Mouse (Mus musculus) large intestine, adult 2 months (tissue): ENCODE data around the gene Gm20388. TPM values are rescaled to one million over a fixed set of nuclear protein-coding genes. Genes with fewer than 3 reads are reported as not detected.

Source experiments
- DNase-seq: peaks from one replicate; pipeline ENCODE4 v3.0.0-alpha.2; 2012; ENCODE audit warnings: low read depth, low spot score
- WGBS: fragments of 180-500 bp; shearing (Covaris S2); methylation state at CpG from one replicate; pipeline ENCODE4 v1.1.7; 2018; 5-methylcytosine and 5-hydroxymethylcytosine counted together
- polyA plus RNA-seq: library from polyadenylated mRNA; depleted of rRNA; stranded (reverse); fragments of >200 nt; gene quantifications from 2 replicates; pipeline ENCODE4 v1.2.3, GENCODE M21; 2012

Gm20388 gene
- polyA plus RNA-seq, 1 experiment: 31.5 TPM

DNA sequence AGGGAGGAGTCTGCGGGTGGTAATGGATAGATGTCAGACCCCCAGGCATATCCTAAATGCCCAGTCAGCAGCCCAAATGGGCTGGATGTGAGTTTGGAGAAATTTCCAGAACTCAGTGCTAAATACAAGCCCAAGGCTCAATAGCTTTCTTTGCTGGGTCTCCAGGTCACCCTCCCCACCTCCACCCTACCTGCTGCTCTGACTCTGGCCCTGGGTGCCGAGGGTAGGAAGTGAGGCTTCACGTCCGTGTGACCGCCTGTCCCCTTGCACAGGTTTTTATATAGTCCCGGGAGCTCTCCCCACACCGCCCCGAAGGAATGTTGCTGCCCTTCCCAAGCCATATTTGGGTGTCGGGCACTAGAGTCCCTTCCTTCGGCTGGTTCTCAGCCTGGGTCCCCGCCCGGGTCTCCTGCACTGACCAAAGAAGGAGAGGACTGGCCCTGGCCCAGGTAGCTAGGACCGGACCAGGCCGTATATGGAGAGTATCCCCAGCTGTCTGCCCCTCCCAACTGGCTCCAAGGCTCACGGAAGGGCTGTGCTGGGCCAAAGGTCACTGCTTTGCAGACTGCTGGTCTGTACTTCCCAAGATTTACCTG, 3984.0 kb downstream of the Gm20388 start, which contains the start of gene Acta1:
TSS of gene Acta1 (minus strand) at position 250 of the 596 bp plus-strand sequence.
- WGBS: 5% methylated on average over 15 of the region's 15 CpGs
- no peak for DNase-seq

DNA sequence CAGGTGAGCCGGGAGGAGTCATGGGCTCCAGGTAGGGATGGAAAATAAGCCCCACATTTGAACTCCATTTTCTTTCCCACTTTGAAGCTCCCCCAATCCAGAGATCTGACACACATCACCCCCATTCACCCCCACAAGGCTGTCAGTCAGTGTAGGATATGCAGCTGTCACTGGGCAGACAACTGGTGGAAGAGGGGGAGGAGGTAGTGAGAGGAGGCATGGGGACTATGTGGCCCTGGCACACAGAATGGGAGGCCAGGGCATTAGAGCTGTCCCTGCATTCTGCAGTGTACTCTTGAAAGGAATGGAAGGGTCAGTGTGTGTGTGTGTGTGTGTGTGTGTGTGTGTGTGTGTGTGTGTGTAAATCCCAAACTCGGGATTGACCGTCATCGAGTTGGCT, 3984.6 kb downstream of the Gm20388 start:
- WGBS: 75% methylated on average over 4 of the region's 4 CpGs
- DNase-seq: no peak

DNA sequence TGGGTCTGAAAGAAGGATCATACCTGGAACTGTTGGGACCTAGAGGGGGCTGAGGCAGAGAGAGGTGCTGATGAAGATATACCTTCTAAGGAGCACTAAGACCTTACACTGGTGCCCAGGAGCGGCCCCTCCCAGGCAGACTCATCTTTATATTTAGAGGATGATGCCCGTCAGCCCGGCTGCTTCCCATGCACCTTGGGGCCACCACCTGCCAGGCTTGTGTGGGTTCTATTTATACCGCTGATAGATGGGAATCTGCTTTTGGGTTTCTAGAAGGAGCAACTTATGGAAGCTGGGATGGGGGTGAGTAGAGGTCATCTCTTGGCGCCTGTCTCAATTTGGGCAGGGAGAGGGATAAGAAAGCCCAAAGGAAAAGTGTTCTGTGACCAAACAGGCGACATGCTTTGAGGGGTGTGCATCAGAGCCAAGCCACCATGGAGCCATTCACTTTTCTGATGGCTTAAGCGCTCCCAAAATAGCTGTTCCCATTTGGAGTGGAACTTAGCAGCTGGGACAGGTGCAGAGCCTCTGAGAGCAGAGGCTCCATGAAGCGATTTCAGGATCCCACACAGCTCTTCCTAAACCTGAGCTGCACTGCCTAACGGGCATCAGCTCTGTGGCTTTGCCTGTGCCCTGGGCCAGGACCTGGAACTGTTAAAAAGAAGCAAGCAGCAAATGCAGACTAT, 3985.2 kb downstream of the Gm20388 start:
- 63% methylated on average over 9 of the region's 9 CpGs for WGBS
- no peak for DNase-seq

DNA sequence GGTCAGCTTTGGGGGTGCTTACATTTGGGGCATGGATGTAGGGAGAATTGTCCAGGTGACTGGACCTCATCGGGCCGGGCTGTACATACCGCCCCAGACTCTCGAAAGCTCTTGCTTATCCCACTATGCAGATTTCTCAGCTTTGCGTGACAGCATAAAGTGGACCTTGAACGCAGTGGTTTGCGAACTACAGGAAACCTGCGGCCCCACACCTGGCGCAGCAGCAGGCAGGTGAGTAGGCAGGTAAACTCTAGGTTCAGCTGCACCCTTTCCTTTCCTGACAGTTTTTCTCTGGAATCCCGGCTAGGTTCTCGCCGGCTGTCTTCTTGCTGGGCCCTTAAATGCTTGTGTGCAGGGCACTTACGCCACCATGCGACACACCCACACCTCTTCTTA, 3985.7 kb downstream of the Gm20388 start:
- DNase-seq: no peak
- WGBS: 20% methylated on average over 14 of the region's 14 CpGs

DNA sequence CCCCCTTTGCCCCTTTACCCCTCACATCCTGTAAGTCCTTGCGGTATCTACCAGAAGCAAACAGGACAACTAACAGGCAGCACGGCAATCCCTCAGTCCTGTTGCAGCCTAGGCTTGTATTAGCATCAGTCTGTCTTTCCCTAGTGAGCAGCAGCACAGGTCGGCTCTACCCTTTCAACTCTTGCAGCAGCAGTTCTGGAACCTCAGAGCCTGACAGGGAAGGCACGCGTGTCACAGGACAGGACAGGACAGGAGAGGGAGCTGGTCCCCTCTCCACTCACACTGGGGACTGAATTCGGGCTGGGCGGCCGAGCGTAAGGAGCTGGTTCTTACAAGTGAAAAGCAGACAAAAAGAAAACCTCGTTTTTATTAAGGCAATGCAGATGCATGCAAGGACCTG, 3986.1 kb downstream of the Gm20388 start:
- DNase-seq: no peak
- WGBS: 43% methylated on average over 10 of the region's 10 CpGs

DNA sequence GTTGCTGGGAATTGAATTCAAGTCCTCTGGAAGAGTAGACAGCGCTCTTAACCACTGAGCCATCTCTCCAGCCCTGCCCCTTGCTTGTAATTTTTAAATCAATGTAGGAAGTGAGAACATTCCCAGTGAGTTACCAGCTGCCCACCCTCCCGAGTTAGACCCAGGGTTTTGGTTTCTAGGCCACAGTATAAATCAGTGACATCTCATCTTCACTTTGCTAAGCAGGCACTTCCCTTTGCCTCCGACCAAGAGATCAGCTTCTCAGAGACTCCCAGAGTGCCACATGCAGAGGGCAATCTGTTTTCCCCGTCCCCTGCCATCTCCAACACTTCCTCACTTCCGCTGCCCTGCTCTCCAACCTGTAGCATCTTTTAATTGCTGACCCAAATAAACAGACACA, 3987.9 kb downstream of the Gm20388 start:
- WGBS: 86% methylated on average over 5 of the region's 5 CpGs
- no peak for DNase-seq

DNA sequence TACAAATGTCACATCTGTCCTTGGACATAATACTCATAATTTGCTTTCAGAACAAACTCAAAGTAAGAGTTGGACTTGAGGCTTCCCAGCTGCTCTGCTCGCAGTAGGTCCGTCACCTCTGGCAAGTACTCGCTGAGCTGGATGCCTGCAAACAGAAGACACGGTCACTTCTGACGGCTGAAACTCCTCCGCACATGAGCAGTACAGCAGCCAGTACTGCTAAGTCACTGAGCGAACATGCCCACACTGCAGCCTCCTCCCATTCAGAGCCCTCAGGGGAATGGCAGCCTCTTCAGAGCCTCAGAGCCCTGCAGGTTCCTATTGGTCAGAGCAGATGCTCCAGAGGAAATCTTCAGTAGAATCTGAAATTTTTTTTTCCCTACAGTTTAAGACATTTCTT, 3988.7 kb downstream of the Gm20388 start:
- DNase-seq: no peak
- 89% methylated on average over 7 of the region's 7 CpGs for WGBS

DNA sequence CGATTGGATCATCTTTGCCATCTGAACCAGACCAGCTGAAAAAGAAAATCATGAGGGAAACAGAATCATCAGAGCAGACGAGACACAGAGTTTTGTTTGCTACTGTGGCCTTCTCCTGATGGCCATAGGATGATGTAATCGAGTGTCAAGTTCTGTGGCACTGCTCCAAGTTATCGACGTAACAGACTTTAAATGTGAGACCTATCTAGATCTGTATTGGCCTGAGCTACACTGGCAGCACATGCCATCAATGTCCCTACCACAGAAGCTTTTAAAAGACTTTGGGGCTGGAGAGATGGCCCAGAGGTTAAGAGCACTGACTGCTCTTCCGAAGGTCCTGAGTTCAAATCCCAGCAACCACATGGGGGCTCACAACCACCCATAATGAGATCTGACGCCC, 3992.0 kb downstream of the Gm20388 start:
- WGBS: 79% methylated on average over 7 of the region's 7 CpGs
- no peak for DNase-seq

DNA sequence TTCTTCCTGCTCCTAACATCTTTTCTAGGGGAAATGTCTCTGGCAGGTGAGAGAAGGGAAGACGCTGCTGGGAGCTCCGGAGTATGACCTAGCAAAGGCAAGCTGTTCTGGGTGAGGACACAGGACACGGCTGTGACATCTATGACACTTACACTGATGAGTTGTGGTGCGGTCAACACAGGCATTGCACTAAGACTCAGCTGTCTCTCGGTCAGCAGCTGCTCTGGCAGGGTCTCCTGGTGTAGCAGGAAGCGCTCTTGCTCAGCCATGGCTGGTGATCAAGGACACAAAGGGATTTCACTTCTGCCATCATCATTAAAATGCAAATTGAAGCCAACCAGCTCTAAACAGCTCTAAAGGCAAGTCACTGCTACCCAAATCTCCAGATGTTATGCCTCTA, 3997.0 kb downstream of the Gm20388 start:
- 92% methylated on average over 6 of the region's 6 CpGs for WGBS
- DNase-seq: no peak

DNA sequence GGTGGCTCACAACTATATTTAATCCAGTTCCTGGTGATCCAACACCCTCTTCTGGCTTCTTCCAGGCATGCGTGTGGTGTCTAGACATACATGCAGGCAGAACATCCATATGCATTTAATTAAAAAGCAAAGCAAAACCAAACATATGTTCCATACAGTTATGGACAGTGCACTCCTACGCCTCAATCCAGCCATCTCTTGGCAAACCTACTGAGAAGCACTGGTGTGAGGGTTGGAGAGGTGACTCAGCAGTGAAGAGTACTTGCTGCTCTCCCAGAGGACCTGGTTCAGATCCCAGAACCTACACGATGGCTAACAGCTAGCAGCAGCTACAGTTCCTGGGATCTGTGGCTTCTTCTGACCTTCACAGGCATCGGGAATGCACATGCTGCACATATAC, 4001.6 kb downstream of the Gm20388 start:
- DNase-seq: no peak
- WGBS: 92% methylated on average over 4 of the region's 4 CpGs

DNA sequence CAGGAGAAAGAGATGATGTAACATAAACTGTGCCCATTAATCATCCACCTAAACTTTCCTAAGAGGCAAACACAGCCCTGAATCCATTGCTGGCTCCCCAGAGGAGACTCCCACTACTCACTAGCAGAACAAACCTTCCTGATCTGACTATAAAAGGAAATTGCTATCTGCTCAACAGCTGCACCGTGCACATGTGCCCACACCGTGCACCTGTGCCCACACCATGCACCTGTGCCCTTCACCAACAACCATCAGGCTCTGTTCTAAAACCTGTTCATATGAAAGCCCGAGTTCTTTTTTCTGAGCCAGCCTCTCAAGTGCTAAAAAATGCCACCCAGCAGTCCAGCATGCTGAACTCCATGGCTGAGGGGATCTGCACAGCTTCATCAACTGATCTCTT, 4004.0 kb downstream of the Gm20388 start:
- 95% methylated on average over 3 of the region's 3 CpGs for WGBS
- DNase-seq: no peak

DNA sequence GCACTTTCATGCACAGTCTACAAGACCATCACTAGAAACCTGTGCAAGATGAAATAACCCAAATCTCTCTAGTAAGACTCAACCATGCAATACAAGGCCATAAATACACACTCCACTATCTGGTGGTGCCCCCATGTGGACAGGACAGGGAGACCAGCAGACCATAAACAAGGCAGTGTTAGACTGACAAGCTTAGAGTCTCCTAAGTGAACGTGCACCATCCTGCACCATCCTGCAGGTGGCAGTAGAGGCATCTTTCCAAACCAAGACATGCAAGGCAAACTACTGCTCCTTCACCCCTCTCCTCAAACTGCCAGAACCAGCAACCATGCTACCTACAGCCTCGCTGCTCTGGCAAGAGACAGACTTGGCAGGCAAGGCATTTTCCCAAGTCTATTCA, 4014.1 kb downstream of the Gm20388 start:
- 14% methylated on average over 2 of the region's 2 CpGs for WGBS
- peak; percentile 36 for DNase-seq

DNA sequence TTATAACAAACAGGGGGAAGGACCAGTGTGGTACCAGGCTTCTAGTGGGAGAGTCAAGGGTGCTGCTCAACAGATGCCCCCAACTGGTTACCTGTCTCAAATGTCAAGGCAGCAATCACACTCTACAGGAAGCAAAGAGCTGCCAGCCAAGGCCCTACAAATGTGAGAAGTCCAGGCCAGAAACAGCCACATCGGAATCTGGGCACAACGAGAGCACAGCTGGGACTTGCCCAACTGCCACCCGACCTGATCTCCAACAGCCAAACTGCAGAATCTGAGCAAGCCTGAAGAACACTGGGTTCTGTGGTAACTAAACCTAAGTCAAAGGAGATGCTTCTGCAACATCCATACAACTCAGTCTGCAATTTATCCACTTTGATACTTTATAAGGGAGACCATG, 4015.0 kb downstream of the Gm20388 start:
- WGBS: 88% methylated on average over 3 of the region's 3 CpGs

DNA sequence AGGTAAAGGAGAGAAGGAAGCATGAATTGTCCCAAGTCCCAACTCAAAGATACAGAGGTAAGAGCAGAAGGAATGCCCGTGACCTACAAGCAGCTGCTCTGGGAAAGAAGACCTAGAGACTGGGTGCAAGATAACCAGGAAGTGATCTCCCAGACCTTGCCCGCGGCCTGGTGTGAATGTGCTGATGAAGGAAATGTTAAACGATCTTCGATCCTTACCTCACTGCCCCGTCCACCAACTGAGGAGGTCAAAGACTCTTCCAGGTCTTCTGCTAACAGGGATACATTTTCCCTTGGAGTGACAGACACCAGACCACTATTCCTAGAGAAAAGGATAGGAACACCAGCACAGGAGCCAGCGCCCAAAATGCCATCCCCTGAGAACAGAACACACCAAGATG, 4018.4 kb downstream of the Gm20388 start:
- no peak for DNase-seq
- 92% methylated on average over 7 of the region's 7 CpGs for whole genome bisulfite sequencing

More for the DNA sequence above, 4015.0 kb downstream of the Gm20388 start:
- DNase-seq: no peak

DNA sequence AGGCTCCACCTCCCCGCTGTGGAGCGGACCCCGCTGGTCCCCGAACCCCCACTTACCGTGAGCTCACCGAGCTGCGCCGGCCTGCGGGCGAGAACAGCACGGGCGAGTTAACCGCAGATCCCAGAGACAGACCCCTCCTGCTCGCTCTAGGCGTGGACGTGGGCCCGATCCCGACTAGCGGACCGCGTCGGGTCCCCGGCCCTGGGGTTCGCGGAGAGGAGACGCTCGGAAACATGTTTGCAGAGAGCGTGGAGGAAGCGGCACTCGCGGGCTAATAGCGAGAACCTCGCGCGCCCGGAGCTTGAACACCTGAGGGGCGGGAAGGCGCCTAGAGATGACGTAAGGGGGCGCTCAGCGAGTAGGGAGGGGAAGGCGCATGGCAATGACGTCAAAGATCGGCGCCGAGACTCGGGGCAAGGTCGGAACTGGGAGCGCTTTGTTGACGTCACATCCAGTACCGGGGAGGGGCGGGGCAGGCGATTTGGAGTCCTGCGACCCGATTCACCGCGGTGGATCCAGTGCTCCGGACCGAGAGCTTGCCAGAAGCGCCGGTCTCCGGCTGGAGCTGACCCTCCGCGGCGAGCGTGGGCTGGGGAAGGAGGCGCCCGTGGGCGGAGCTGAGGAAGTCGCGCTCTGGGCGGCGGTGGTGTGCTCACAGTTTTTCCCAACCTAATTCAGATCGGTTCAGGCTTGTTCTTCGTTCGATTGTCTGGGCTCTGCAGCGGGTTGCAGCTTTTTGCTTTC, 4038.5 kb downstream of the Gm20388 start, which contains the start of gene Nup133:
TSS of gene Nup133 (minus strand) at position 324 of the 744 bp plus-strand sequence.
- whole genome bisulfite sequencing: under 1% methylated on average over 77 of the region's 77 CpGs
- DNase-seq: peak; percentile 95

DNA sequence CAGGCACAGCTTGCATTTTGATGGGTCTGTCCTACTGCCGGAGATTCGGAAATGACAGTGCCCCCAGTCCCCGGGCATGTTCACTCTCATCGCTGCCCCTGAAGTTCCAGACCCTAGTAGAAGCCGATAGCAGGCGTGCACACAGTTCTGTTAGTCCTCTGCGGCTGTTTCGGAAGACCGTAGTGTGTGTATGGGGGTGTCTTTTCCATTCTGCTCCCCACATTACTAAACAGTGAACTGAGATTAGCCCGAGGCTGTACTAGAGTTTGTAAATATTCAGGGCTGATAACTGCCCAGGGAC, 4039.0 kb downstream of the Gm20388 start:
- WGBS: 1% methylated on average over 10 of the region's 10 CpGs
- no peak for DNase-seq

DNA sequence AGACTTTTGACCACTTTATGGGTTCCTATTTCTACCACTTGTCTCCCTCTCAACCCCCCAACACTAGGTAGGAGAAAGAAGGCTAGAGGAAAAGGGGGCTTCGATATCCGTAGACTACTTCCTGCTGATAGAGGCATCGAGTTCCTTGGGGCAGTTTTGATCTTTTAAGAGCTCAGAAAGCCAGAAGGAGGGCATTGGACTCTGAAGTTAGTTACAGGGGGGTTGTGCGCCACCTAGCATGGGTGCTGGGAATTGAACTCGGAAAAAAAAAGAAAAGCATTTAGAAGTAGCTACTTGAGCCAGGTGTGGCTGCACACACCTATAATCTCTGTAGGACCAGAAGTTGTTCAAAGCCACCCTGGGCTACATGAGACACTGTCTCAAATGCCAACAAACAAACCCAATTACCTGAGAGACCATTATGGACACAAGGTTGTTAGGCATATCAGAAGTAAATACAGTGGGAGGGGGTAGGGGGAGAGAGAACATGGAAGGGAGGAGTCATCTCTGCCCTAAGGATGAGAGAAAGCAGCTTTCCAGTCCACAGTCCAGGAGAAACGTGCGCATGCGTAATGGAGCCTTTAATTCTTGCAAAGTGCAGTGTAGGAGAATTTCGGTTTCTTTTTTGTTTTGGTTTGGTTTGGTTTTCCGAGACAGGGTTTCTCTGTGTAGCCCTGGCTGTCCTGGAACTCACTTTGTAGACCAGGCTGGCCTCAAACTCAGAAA, 4039.6 kb downstream of the Gm20388 start:
- peak; percentile 51 for DNase-seq
- WGBS: 30% methylated on average over 10 of the region's 10 CpGs

DNA sequence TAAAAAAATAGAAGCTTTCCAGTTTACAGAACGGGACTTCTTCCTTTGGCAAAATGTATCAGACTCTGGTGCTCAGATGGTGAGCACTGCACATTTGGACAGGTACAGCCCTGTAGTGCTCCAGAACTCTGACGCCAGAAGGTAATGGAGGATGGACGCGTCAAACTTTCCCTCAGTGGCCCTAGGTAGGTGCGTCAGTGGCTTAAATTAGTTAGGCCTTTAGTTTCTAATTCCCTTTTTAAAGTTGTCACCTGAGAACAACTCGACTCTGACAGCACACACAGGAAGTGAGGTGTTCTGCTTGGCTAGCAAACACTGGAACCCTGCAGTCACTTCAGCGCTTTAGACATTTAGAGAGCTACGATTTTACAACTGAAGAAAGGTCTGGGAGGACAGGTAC, 4043.0 kb downstream of the Gm20388 start:
- WGBS: 80% methylated on average over 8 of the region's 8 CpGs
- no peak for DNase-seq

DNA sequence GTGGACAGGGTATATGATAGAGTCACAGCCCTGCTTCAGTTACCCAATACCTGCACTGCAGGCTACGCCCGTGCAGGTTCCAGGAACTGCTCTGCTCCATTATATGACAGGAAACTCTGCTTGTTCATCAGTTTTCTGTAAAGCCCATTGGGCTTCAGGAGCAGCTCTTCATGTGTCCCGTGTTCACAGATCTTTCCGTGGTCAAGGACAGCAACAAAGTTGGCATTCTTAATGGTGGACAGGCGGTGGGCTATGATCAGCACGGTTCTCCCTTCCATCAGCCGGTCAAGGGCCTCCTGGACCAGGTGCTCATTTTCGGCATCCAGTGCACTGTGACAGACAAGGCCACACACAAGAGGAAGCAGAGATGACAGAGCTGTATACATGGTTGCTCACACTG, 4043.6 kb downstream of the Gm20388 start:
- no peak for DNase-seq
- 92% methylated on average over 8 of the region's 8 CpGs for WGBS

DNA sequence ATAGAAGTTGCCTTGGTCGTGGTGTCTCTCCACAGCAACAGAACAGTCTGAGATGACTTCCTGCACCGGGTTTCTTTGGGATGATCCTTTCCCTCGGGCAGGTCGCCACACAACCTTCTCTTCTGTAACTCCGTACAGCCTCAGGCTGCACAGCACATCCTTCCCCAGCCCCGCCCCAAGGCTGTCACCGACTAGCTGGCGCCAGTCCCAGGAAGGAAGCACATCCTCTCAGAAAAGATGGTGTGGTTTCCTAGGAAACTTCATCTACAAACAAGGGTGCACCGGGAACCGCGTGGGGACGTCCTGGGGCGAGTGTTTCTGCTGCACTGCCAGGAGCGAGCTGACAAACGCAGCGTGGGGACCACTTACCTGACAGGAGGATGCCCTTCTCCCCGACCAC, 4047.5 kb downstream of the Gm20388 start:
- WGBS: 49% methylated on average over 17 of the region's 17 CpGs
- no peak for DNase-seq
